Mouse (Mus musculus): ENCODE data around the gene Grid1.

DNA sequence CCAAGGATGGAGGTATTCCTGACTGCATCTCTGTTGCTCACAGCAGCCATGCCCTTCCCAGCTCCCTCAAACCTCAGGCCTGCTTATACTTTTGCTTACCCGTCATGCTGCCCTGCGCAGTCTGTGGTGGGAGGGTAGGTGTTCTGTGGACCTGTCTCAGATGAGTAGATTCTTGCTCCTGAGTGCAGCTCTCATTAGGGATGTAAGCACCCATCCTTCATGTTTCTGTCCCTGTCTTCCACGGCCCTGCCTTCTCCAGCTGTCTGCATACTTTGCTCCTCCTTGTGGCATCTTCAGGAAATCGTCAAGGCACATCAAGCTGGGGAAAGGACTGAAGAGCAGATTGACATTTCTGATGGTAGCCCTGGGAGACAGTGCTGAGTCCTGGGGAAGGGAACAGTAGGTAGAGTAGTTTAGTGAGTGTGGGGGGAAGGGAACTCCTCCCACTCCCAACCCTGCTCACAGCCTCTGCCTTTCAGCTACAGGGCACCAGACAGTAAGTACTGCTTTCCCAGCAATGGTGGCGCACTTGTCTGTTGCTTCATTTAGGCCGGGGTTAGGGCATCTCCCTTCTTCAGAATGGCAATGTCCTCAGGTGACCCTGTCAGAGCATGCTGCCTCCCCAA lies 273.8 kb downstream of the Grid1 start:
- TF ChIP-seq CTCF (IDR thresholded peaks at IDR 0.05) (no peak), POLR2A (IDR thresholded peaks at IDR 0.05; ENCODE audit: insufficient read depth, low read depth, low read length) (no peak), EP300 (IDR thresholded peaks at IDR 0.05; ENCODE audit: insufficient read depth, low read depth, low read length) (no peak)
